Mouse (Mus musculus) liver, adult 2 months (tissue): ENCODE measurements around the gene Cep57l1.

Source experiments
- CTCF ChIP-seq: fragments of 200-500 bp; IDR thresholded peaks from 2 replicates; pipeline ENCODE4 v1.5.1; 2011; ENCODE audit warnings: low read depth, low read length, control low read depth
- POLR2A ChIP-seq: fragments of 200-500 bp; IDR thresholded peaks from 2 replicates; pipeline ENCODE4 v1.6.1; 2011; ENCODE audit warnings: low read length, control low read depth; ENCODE audit not compliant: insufficient read depth; ENCODE audit errors: extremely low read depth

DNA sequence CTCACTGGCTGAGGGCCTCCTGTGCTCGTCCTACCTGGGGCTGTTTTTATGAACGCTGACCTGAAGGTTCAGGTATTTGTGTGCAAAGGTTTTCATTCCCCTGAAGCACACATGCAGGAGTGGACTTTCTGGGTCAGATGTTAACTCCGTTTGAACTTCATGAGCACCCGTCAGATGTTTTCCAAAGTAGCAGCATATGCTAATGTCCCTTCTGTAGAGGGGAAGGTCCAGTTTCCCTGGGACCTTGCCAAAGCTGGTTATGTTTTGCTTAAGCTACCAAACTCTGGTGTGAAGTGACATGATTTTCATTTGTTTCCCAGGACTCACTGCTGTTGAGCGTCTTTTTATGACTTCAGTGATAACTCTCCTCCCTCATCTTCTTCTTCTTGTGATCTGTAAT lies 110.0 kb downstream of the Cep57l1 start:
- TF ChIP-seq CTCF (no peak), POLR2A (no peak)
